Mouse (Mus musculus): ENCODE data around the gene Tmem131. TPM values are rescaled to one million over a fixed set of nuclear protein-coding genes. Genes with fewer than 3 reads are reported as not detected.

Gene Tmem131
- 17.8 and 23.1 TPM in 2 replicates for polyA plus RNA-seq (2012; rRNA removed; ENCODE audit: low replicate concordance)

GRCm38 (mm10) chr1:36943653-36944052 is at the start of gene Tmem131:
TSS of gene Tmem131 (minus strand) at chr1:36943666.

GRCm38 (mm10) chr1:36761568-36761967 is 181.9 kb downstream of the Tmem131 start, which contains the start of gene Zap70:
TSS of gene Zap70 (plus strand) at chr1:36761798.

Other genes starting within 250 kb of the Tmem131 start
- not detected in 2 replicates for gene 4933424G06Rik, start 233.5 kb downstream of the Tmem131 start, polyA plus RNA-seq (2012; rRNA removed; ENCODE audit: low replicate concordance)
- 110 and 120 TPM in 2 replicates for gene Actr1b, start 229.2 kb downstream of the Tmem131 start, polyA plus RNA-seq (2012; rRNA removed; ENCODE audit: low replicate concordance)
- gene Zap70, start 181.9 kb downstream of the Tmem131 start, polyA plus RNA-seq (2012; rRNA removed; ENCODE audit: low replicate concordance): 16.9 and 59.2 TPM in 2 replicates
- 0.35 and 0.60 TPM in 2 replicates for gene Vwa3b, start 82.9 kb upstream of the Tmem131 start, polyA plus RNA-seq (2012; rRNA removed; ENCODE audit: low replicate concordance)

All from mammary gland, adult 2 months (tissue).